Mouse (Mus musculus) CH12.LX (cell line): Measurements from ENCODE around the gene 1700001C02Rik. TPM values are rescaled to one million over a fixed set of nuclear protein-coding genes. Genes with fewer than 3 reads are reported as not detected.

Source experiments
- DNase-seq: peaks from one replicate; pipeline ENCODE4 v3.0.0-alpha.2; 2013; ENCODE audit errors: extremely low read depth
- H3K27ac ChIP-seq: 2 replicates; pipeline ENCODE4 v1.5.1; 2012; ENCODE audit warnings: low read depth, mild to moderate bottlenecking, control low read depth, moderate library complexity; ENCODE audit not compliant: insufficient read depth
- H3K27me3 ChIP-seq: replicated peaks from 2 replicates; pipeline ENCODE3; 2012; ENCODE audit warnings: inconsistent platforms
- H3K36me3 ChIP-seq, 2 experiments: replicated peaks in 1 of 2; 2 replicates each; pipeline versions ENCODE3 to v1.6.1; 2012; ENCODE audit warnings: inconsistent platforms in 1 of 2, low read length in 1 of 2, mild to moderate bottlenecking in 1 of 2, mixed read lengths in 1 of 2, moderate library complexity in 1 of 2; ENCODE audit not compliant: control insufficient read depth in 1 of 2, insufficient read depth in 1 of 2
- H3K4me1 ChIP-seq, 2 experiments: 2 replicates each; pipeline ENCODE4 v1.6.1; 2012; ENCODE audit warnings: inconsistent platforms in 1 of 2, moderate library complexity in 1 of 2; ENCODE audit not compliant: insufficient read depth in 2 of 2, control insufficient read depth in 1 of 2
- H3K4me2 ChIP-seq: 2 replicates; pipeline ENCODE4 v1.6.1; 2012; ENCODE audit warnings: low read depth, mild to moderate bottlenecking, control low read depth; ENCODE audit not compliant: poor library complexity, insufficient read depth, severe bottlenecking
- H3K4me3 ChIP-seq, 3 experiments: fragments of 150-350 bp in 1 of 3; sonication (generic) in 1 of 3; replicated peaks in 1 of 3; 2 replicates each; pipeline versions ENCODE3 to v1.5.1; 2011 to 2012; ENCODE audit warnings: low read depth in 2 of 3, low read length in 2 of 3, mild to moderate bottlenecking in 2 of 3, moderate library complexity in 2 of 3, control low read depth in 1 of 3, improper control_type of control experiment in 1 of 3, inconsistent platforms in 1 of 3, mixed read lengths in 1 of 3; ENCODE audit not compliant: poor library complexity in 1 of 3
- H3K79me2 ChIP-seq: replicated peaks from 2 replicates; pipeline ENCODE4 v1.6.1; 2012; ENCODE audit warnings: mild to moderate bottlenecking, moderate library complexity; ENCODE audit not compliant: control insufficient read depth, poor library complexity, insufficient read depth, severe bottlenecking; ENCODE audit errors: extremely low read depth
- H3K9ac ChIP-seq: 2 replicates; pipeline ENCODE4 v1.6.1; 2012; ENCODE audit warnings: low read depth, mild to moderate bottlenecking, control low read depth, moderate library complexity; ENCODE audit not compliant: insufficient read depth
- H3K9me3 ChIP-seq: replicated peaks from 2 replicates; pipeline ENCODE3; 2012; ENCODE audit warnings: low read length, inconsistent platforms, mixed read lengths
- BHLHE40 ChIP-seq: IDR thresholded peaks from 2 replicates; pipeline ENCODE4 v1.6.1; 2011; ENCODE audit warnings: mild to moderate bottlenecking, low read depth, low read length, improper control_type of control experiment
- CHD1 ChIP-seq: IDR thresholded peaks from 2 replicates; pipeline ENCODE4 v1.6.1; 2012; ENCODE audit warnings: low read depth, low read length, improper control_type of control experiment, inconsistent platforms
- CHD2 ChIP-seq: IDR thresholded peaks from 2 replicates; pipeline ENCODE4 v1.6.1; 2011; ENCODE audit warnings: low read length, improper control_type of control experiment
- CTCF ChIP-seq, 2 experiments: IDR thresholded peaks in 1 of 2; conservative IDR thresholded peaks in 1 of 2; 2 replicates each; pipeline ENCODE4 v1.5.1; 2011 to 2012; ENCODE audit warnings: low read depth in 2 of 2, low read length in 2 of 2, improper control_type of control experiment in 1 of 2, inconsistent platforms in 1 of 2, mild to moderate bottlenecking in 1 of 2, moderate library complexity in 1 of 2
- E2F4 ChIP-seq: IDR thresholded peaks from 2 replicates; pipeline ENCODE4 v1.6.1; 2011; ENCODE audit warnings: low read depth, low read length, improper control_type of control experiment; ENCODE audit not compliant: insufficient replicate concordance
- ETS1 ChIP-seq: conservative IDR thresholded peaks from 2 replicates; pipeline ENCODE4 v1.6.1; 2012; ENCODE audit warnings: low read depth, mild to moderate bottlenecking, inconsistent platforms, low read length, improper control_type of control experiment, moderate library complexity
- GABPA ChIP-seq: IDR thresholded peaks from 2 replicates; pipeline ENCODE4 v1.6.1; 2012; ENCODE audit warnings: low read depth, low read length, improper control_type of control experiment, inconsistent platforms; ENCODE audit not compliant: insufficient replicate concordance
- JUND ChIP-seq: conservative IDR thresholded peaks from 2 replicates; pipeline ENCODE4 v1.6.1; 2011; ENCODE audit warnings: low read depth, low read length, improper control_type of control experiment
- MAFK ChIP-seq: IDR thresholded peaks from 2 replicates; pipeline ENCODE4 v1.6.1; 2011; ENCODE audit warnings: low read length, improper control_type of control experiment; ENCODE audit not compliant: insufficient replicate concordance
- MAX ChIP-seq: IDR thresholded peaks from 2 replicates; pipeline ENCODE4 v1.6.1; 2011; ENCODE audit warnings: low read length, improper control_type of control experiment
- MAZ ChIP-seq: IDR thresholded peaks from 2 replicates; pipeline ENCODE4 v1.6.1; 2012; ENCODE audit warnings: low read depth, mild to moderate bottlenecking, inconsistent platforms, low read length, improper control_type of control experiment, moderate library complexity
- MEF2A ChIP-seq: IDR thresholded peaks from 2 replicates; pipeline ENCODE4 v1.6.1; 2014; ENCODE audit warnings: low read depth, mild to moderate bottlenecking, inconsistent platforms, low read length, improper control_type of control experiment, borderline replicate concordance
- MXI1 ChIP-seq: IDR thresholded peaks from 2 replicates; pipeline ENCODE4 v1.6.1; 2011; ENCODE audit warnings: mild to moderate bottlenecking, low read depth, low read length, improper control_type of control experiment
- MYC ChIP-seq: IDR thresholded peaks from 2 replicates; pipeline ENCODE4 v1.6.1; 2011; ENCODE audit warnings: low read depth, mild to moderate bottlenecking, improper control_type of control experiment, low read length
- NRF1 ChIP-seq: IDR thresholded peaks from 2 replicates; pipeline ENCODE4 v1.6.1; 2014; ENCODE audit warnings: low read depth, mild to moderate bottlenecking, inconsistent platforms, low read length, improper control_type of control experiment, moderate library complexity
- PAX5 ChIP-seq: IDR thresholded peaks from 2 replicates; pipeline ENCODE4 v1.6.1; 2012; ENCODE audit warnings: low read length, inconsistent platforms, mixed read lengths
- POLR2A ChIP-seq: IDR thresholded peaks from 2 replicates; pipeline ENCODE4 v1.6.1; 2011; ENCODE audit warnings: low read depth, mild to moderate bottlenecking, improper control_type of control experiment, low read length
- RAD21 ChIP-seq: IDR thresholded peaks from 2 replicates; pipeline ENCODE4 v1.6.1; 2011; ENCODE audit warnings: low read depth, mild to moderate bottlenecking, low read length, improper control_type of control experiment, moderate library complexity
- SMC3 ChIP-seq: IDR thresholded peaks from 2 replicates; pipeline ENCODE4 v1.6.1; 2011; ENCODE audit warnings: low read depth, low read length, improper control_type of control experiment
- UBTF ChIP-seq: IDR thresholded peaks from 2 replicates; pipeline ENCODE4 v1.6.1; 2012; ENCODE audit warnings: low read depth, mild to moderate bottlenecking, inconsistent platforms, low read length, improper control_type of control experiment, moderate library complexity
- USF1 ChIP-seq: IDR thresholded peaks from 2 replicates; pipeline ENCODE4 v1.6.1; 2014; ENCODE audit warnings: low read depth, mild to moderate bottlenecking, inconsistent platforms, low read length, improper control_type of control experiment
- ZC3H11A ChIP-seq: IDR thresholded peaks from 2 replicates; pipeline ENCODE4 v1.6.1; 2012; ENCODE audit warnings: low read depth, mild to moderate bottlenecking, inconsistent platforms, low read length, improper control_type of control experiment
- ZNF384 ChIP-seq: IDR thresholded peaks from 2 replicates; pipeline ENCODE4 v1.6.1; 2012; ENCODE audit warnings: low read depth, low read length, improper control_type of control experiment, inconsistent platforms
- dilution Hi-C: fragments of 300-500 bp; cut with MboI; formaldehyde crosslinking; loops from 2 replicates; pipeline ENCODE4 v1.14.3; 2020; ENCODE audit warnings: low sequenced_read_pairs; ENCODE audit not compliant: extremely low pct_unique_long_range_greater_than_20kb, extremely low pct_ligation_motif_present
- in situ Hi-C: fragments of 300-500 bp; cut with MboI; formaldehyde crosslinking; loops from 3 replicates; pipeline ENCODE4 v1.14.3; 2019; ENCODE audit warnings: low sequenced_read_pairs, low pct_ligation_motif_present, low pct_unique_long_range_greater_than_20kb, mixed read lengths
- polyA plus RNA-seq: library from polyadenylated mRNA; unstranded; fragments of >175 nt; gene quantifications from 2 replicates; pipeline ENCODE4 v1.2.1, GENCODE M21; 2012; ENCODE audit warnings: low read depth; ENCODE audit not compliant: insufficient read length
- total RNA-seq, 2 experiments: library from RNA; depleted of rRNA; stranded (reverse); fragments of 300-350 nt in 1 of 2; fragments of >200 nt in 1 of 2; gene quantifications; 2 replicates each; pipeline ENCODE4 v1.2.3; 2012 to 2014

The 1700001C02Rik gene
- total RNA-seq (2012; rRNA removed) (not detected in 2 replicates), total RNA-seq (2014; rRNA removed) (not detected in 2 replicates), polyA plus RNA-seq (not detected in 2 replicates)

DNA sequence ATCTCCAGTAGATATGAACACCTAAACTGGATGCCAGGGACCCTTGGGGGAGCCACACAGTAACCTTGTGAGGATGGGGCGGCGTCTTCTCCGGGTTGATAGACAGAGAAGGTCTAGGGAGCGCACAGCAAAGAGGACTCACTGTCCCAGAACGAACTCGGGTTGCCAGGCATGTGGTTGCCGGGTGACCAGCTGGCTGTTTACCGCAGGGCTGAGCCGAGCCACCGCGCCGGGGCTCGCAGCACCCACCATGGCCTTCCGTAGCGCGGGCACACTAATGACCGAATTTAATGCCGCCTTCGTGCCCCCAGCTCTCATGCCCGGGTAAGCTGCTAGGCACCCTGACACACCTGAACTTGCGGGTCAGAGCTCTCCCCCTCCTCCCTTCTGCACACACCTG, at the start of gene 1700001C02Rik:
1700001C02Rik (plus strand) TSS at position 187 of the 400 bp plus-strand sequence.
- in situ Hi-C loops (no loop called here), dilution Hi-C loops (no loop called here)
- Histone ChIP-seq H3K9ac (no peak within 1 kb of the TSS), H3K27ac (no peak within 1 kb of the TSS), H3K9me3 (no peaks in the 10 kb centered on the region), H3K79me2 (no peaks in the 10 kb centered on the region), H3K4me2 (no peak within 1 kb of the TSS), H3K4me3 (no peak within 1 kb of the TSS), H3K27me3 (peaks cover 62% of the 10 kb centered on the region), H3K4me1 (0 out of 4 replicates have a peak, but pooled peaks cover 0 to 3% of the 10 kb centered on the region in 2 experiments), H3K36me3 (no peaks in the 10 kb centered on the region)
- DNase-seq, result no peak
- TF ChIP-seq MEF2A (no peak), CHD2 (no peak), BHLHE40 (no peak), SMC3 (no peak), MYC (no peak), MAFK (no peak), MXI1 (no peak), CTCF (conservative IDR thresholded peaks at IDR 0.05 in 1 of 2, IDR thresholded peaks at IDR 0.05 in 1 of 2; ENCODE audit: low read depth in 2 of 2, low read length in 2 of 2) (no peak), MAZ (no peak), E2F4 (no peak), ZNF384 (no peak)

DNA sequence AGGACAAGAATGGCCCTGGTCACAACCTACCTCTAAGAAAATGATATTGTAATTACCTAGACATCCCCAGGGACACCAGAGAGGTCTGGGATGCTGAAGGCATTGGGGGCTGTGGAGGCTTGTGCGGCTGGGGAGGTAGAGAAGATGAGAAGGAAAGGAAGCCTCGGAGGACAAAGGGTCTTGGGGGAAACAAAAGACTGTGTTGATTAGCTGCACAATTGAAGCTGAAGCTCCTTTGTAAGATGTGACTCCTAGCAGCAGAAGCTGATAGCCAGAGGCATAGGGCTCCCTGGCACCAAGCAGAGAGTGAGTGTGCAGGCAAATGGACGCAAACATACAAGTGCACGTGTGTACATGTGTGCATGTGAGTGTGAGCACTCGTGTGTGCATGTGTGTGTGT, 49.2 kb upstream of the 1700001C02Rik start:
- Histone ChIP-seq H3K79me2 (no peaks in the 10 kb centered on the region), H3K4me3 (no peak overlapping the region), H3K4me1 (no peaks in the 10 kb centered on the region), H3K36me3 (no peaks in the 10 kb centered on the region), H3K9ac (no peak overlapping the region), H3K27ac (no peak overlapping the region), H3K9me3 (no peaks in the 10 kb centered on the region), H3K4me2 (no peak overlapping the region), H3K27me3 (peaks cover 68% of the 10 kb centered on the region)
- dilution Hi-C loops, result no loop called here
- TF ChIP-seq BHLHE40, result 0 out of 2 replicates have a peak, but pooled peaks have one; percentile 14
- TF ChIP-seq ETS1, result no peak
- DNase-seq, result no peak
- in situ Hi-C loops, result no loop called here

DNA sequence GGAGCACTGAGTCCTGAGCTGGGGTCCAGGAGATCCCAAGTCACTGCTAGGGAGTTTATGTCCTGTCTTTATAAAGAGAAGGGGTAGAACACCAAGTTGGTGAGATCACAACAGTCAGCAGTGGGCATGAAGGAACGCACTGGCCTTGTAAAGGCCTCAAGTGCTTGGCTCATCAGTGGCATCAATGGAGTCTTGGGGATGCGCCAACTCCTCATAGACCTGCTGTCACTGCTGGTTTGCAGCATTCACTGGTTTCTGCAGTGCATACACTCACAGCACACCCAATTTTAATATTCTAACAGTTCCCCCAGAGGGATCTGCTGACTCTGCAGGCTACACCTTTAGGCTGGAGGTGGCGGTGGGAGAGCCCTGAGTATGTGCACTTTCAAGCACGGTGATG, 42.7 kb upstream of the 1700001C02Rik start:
- in situ Hi-C loops, result loop anchor here (5.0 to 10.0 kb wide), 2 partner anchors 49 to 222 kb away; partner anchors contain the start of gene Slc35f6
- no peak overlapping the region for H3K4me3 ChIP-seq
- H3K9ac ChIP-seq, result no peak overlapping the region
- H3K4me2 ChIP-seq, result no peak overlapping the region
- no peaks in the 10 kb centered on the region for H3K9me3 ChIP-seq
- dilution Hi-C loops, result no loop called here
- no peaks in the 10 kb centered on the region for H3K79me2 ChIP-seq
- peaks cover 73% of the 10 kb centered on the region for H3K27me3 ChIP-seq
- H3K27ac ChIP-seq, result no peak overlapping the region
- H3K4me1 ChIP-seq, result no peaks in the 10 kb centered on the region
- H3K36me3 ChIP-seq, result no peaks in the 10 kb centered on the region
- DNase-seq, result no peak
- TF ChIP-seq MAFK (no peak), MYC (no peak), USF1 (no peak), JUND (no peak), ZC3H11A (no peak), POLR2A (no peak), CTCF (conservative IDR thresholded peaks at IDR 0.05 in 1 of 2, IDR thresholded peaks at IDR 0.05 in 1 of 2; ENCODE audit: low read depth in 2 of 2, low read length in 2 of 2) (no peak), MAX (no peak), MEF2A (no peak), UBTF (no peak), E2F4 (no peak), CHD1 (no peak), NRF1 (no peak), GABPA (no peak), MXI1 (no peak), PAX5 (no peak), RAD21 (no peak)
